Mouse (Mus musculus) midbrain, embryonic 14.5 days (tissue): Measurements from ENCODE around the gene Gm5773. TPM values are rescaled to one million over a fixed set of nuclear protein-coding genes. Genes with fewer than 3 reads are reported as not detected.
"Not testable (repeated sequence)": the region's sequence is repeated elsewhere in the genome, so short reads cannot be mapped to it uniquely, and the experiment has no call there.

Source experiments
- ATAC-seq: fragments of 200-750 bp; cut with Nextera tagmentation; 2 replicates; pipeline ENCODE4 v1.8.0; 2017; ENCODE audit warnings: moderate number of reproducible peaks, moderate library complexity; ENCODE audit not compliant: low FRiP score, low TSS enrichment
- DNase-seq: peaks from one replicate; pipeline ENCODE4 v3.0.0-alpha.2; 2015
- H3K27ac ChIP-seq: fragments of 300-500 bp; sonication (generic); replicated peaks from 2 replicates; pipeline ENCODE4 v1.5.1; 2014; ENCODE audit warnings: mild to moderate bottlenecking, low read depth, low read length, moderate library complexity
- H3K27me3 ChIP-seq: fragments of 300-500 bp; sonication (generic); 2 replicates; pipeline ENCODE4 v1.6.1; 2014; ENCODE audit warnings: low read length, control low read depth, mixed read lengths; ENCODE audit not compliant: control insufficient read depth, insufficient read depth
- H3K36me3 ChIP-seq: fragments of 300-500 bp; sonication (generic); 2 replicates; pipeline ENCODE4 v1.6.1; 2014; ENCODE audit warnings: low read length, control low read depth; ENCODE audit not compliant: control insufficient read depth, insufficient read depth
- H3K4me1 ChIP-seq: fragments of 300-500 bp; sonication (generic); 2 replicates; pipeline ENCODE4 v1.6.1; 2014; ENCODE audit warnings: mild to moderate bottlenecking, antibody characterized with exemption, low read length, control low read depth; ENCODE audit not compliant: control insufficient read depth, insufficient read depth
- H3K4me2 ChIP-seq: fragments of 300-500 bp; sonication (generic); 2 replicates; pipeline ENCODE4 v1.6.1; 2014; ENCODE audit warnings: mild to moderate bottlenecking, low read length, moderate library complexity
- H3K4me3 ChIP-seq: fragments of 300-500 bp; sonication (generic); replicated peaks from 2 replicates; pipeline ENCODE4 v1.5.1; 2014; ENCODE audit warnings: low read depth, low read length
- H3K9ac ChIP-seq: fragments of 300-500 bp; sonication (generic); replicated peaks from 2 replicates; pipeline ENCODE4 v1.6.1; 2014; ENCODE audit warnings: mild to moderate bottlenecking, low read length, moderate library complexity
- H3K9me3 ChIP-seq: fragments of 300-500 bp; sonication (generic); 2 replicates; pipeline ENCODE4 v1.6.1; 2016; ENCODE audit warnings: low read length, control low read depth, mixed read lengths; ENCODE audit not compliant: control insufficient read depth
- WGBS: fragments of 180-500 bp; shearing (Covaris S2); extraction: QIAGEN DNeasy Blood & Tissue Kit; methylation state at CpG from one replicate; pipeline ENCODE4 v1.1.7; 2014; 5-methylcytosine and 5-hydroxymethylcytosine counted together
- polyA plus RNA-seq: library from polyadenylated mRNA; unstranded; fragments of >200 nt; fragmentation: Nextera tagmentation; extraction: Ambion mirVana; gene quantifications from 2 replicates; pipeline ENCODE4 v1.2.1, GENCODE M21; 2014

Gm5773 gene
- polyA plus RNA-seq, result not detected in 2 replicates

DNA sequence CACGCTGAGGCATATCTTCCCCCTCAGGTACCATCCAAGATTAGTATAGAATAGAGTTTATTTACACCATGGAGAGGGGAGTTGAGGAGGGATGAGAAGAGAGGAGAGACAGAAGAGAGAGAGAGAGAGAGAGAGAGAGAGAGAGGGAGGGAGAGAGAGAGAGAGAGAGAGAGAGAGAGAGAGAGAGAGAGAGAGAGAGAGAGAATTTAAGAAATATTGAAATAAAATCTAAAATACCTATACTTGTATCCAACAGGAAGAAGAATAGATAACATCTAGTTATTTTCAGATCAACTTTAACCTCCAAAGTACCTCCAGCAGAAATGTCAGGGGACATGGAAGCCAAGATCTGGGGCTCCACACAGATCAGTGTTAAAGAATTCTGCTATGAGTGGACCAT lies at the start of gene Gm5773:
TSS of gene Gm5773 (plus strand) at position 301 of the 400 bp plus-strand sequence.
- H3K4me2 ChIP-seq, H3K4me3 ChIP-seq, DNase-seq, H3K4me1 ChIP-seq, H3K9me3 ChIP-seq, ATAC-seq, H3K9ac ChIP-seq, H3K27ac ChIP-seq, H3K36me3 ChIP-seq, H3K27me3 ChIP-seq: not testable (repeated sequence)
- WGBS, result 94% methylated on average over 1 of the region's 1 CpGs

DNA sequence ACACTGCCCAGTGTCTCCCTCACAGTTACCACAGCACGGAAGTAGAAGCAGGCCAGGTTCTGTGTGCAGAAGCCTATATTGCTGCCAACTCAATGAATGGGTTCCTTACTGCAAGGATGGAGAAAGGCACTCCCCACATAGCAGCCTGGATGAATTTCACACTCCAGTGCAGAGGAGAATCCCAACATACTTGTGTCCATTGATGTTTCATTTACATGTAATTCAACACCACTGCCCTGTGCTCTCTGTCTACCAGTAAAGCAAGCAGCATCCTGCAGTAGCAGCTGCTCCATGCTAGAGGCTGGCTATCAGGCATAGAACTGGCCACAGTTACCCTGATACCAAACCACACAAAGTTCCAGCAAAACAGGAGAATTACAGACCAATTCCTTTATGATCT lies 27.3 kb upstream of the Gm5773 start:
- H3K36me3 ChIP-seq, H3K4me2 ChIP-seq: not testable (repeated sequence)

DNA sequence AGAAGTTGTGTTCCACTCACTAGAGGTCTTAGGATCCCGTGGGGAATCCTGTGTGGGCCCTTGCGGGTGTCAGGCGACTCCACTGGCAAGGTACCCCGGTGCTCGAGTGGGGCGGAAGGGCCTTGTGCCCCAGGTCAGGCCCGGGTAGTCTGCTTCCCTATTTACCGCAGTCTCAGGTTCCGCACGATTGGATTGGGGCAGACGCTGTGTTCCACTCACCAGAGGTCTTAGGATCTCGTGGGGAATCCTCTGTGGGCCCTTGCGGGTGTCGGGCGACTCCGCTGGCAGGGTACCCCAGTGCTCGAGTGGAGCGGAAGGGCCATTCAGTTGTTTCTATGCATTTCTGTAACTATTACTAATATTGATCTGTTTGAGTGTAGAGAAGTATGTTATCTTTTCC lies 18.8 kb upstream of the Gm5773 start:
- H3K4me1 ChIP-seq, H3K27me3 ChIP-seq, H3K4me3 ChIP-seq, H3K9ac ChIP-seq, H3K36me3 ChIP-seq, H3K9me3 ChIP-seq, DNase-seq, ATAC-seq, H3K27ac ChIP-seq, H3K4me2 ChIP-seq: not testable (repeated sequence)
- 95% methylated on average over 18 of the region's 18 CpGs for WGBS

More for the DNA sequence above, 27.3 kb upstream of the Gm5773 start:
- H3K9ac ChIP-seq, H3K27ac ChIP-seq, H3K4me3 ChIP-seq, H3K9me3 ChIP-seq, H3K4me1 ChIP-seq, DNase-seq, H3K27me3 ChIP-seq, ATAC-seq: not testable (repeated sequence)
- WGBS, result 78% methylated on average over 1 of the region's 1 CpGs

DNA sequence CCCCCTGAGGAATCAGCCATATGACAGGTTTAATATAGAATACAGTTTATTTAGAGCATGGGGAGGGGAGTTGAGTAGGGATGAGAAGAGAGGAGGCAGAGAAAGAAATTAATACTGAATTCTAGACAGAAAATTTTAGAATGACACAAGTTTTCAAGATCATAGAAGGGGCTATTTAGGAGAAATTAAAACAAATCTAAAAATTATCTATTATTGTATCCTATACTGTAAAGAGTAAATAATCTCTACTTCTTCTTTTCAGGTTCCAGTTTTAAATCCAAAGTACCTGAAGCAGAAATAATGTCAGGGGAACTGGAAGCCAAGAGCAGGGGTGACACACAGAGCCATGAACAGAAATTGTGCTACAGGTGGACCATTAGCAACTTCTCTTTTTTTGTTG lies 23.3 kb downstream of the Gm5773 start, which contains the start of gene Tdpoz4:
TSS of gene Tdpoz4 (plus strand) at position 301 of the 400 bp plus-strand sequence.
- not testable (repeated sequence) for H3K4me2 ChIP-seq, H3K27ac ChIP-seq, H3K27me3 ChIP-seq, ATAC-seq, H3K4me1 ChIP-seq, H3K9me3 ChIP-seq, H3K9ac ChIP-seq, H3K36me3 ChIP-seq, H3K4me3 ChIP-seq, DNase-seq

DNA sequence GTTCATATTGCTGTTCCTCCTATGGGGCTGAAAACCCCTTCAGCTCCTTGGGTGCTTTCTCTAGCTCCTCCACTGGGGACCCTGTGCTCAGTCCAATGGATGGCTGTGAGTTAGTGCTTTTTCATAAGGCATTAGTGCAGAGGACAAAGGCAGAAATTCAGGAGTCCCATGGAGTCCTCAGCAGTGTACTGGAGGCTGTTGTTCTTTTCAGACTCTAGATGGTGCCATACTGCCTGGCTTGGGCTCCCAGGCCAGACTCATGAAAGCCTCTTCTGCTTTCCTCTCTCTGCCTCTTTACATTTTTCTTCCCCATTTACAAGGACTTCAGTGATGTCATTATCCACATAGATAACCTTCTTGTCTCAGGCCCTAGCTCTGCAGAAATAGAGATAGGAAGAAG lies 40.5 kb downstream of the Gm5773 start:
- H3K9me3 ChIP-seq, H3K4me1 ChIP-seq, H3K4me3 ChIP-seq, ATAC-seq, H3K9ac ChIP-seq, H3K27ac ChIP-seq, H3K27me3 ChIP-seq, H3K4me2 ChIP-seq, H3K36me3 ChIP-seq: not testable (repeated sequence)
- peak; percentile 1 for DNase-seq

Other genes with a start within 250 kb of the Gm5773 start
- gene S100a10, start 217.9 kb upstream of the Gm5773 start, polyA plus RNA-seq, result 67.9 and 86.5 TPM in 2 replicates
- gene Tdpoz2, start 120.3 kb upstream of the Gm5773 start, polyA plus RNA-seq, result not detected in 2 replicates
- not detected in 2 replicates for gene Tdpoz1, start 96.7 kb upstream of the Gm5773 start, polyA plus RNA-seq
- not detected in 2 replicates for gene Gm37596, start 79.9 kb upstream of the Gm5773 start, polyA plus RNA-seq
- gene Tdpoz4, start 23.4 kb downstream of the Gm5773 start, polyA plus RNA-seq, result not detected in 2 replicates
- not detected in 2 replicates for gene Tdpoz3, start 53.0 kb downstream of the Gm5773 start, polyA plus RNA-seq
- not detected in 2 replicates for gene Gm9117, start 170.5 kb downstream of the Gm5773 start, polyA plus RNA-seq
- not detected in 2 replicates for gene Tdpoz5, start 188.3 kb downstream of the Gm5773 start, polyA plus RNA-seq